Mouse (Mus musculus) liver, embryonic 14.5 days (tissue): ENCODE measurements around the gene Myom1. TPM values are rescaled to one million over a fixed set of nuclear protein-coding genes. Genes with fewer than 3 reads are reported as not detected.
A peak's percentile ranks its signal among the peaks of the same experiment; 100 is the strongest.

Source experiments
- ATAC-seq: fragments of 200-750 bp; cut with Nextera tagmentation; 2 replicates; pipeline ENCODE4 v1.8.0; 2017; ENCODE audit warnings: moderate number of reproducible peaks, mild to moderate bottlenecking, moderate library complexity; ENCODE audit not compliant: insufficient read depth
- DNase-seq, 3 experiments: peaks; one replicate each; pipeline ENCODE4 v3.0.0-alpha.2; 2012 to 2013; ENCODE audit warnings: low read depth in 3 of 3, low spot score in 3 of 3
- H3K27ac ChIP-seq: fragments of 300-500 bp; sonication (generic); 2 replicates; pipeline ENCODE4 v1.5.1; 2014; ENCODE audit warnings: moderate library complexity, mild to moderate bottlenecking, control low read depth, inconsistent platforms
- H3K27me3 ChIP-seq: fragments of 300-500 bp; sonication (generic); 2 replicates; pipeline ENCODE4 v1.6.1; 2014; ENCODE audit warnings: mild to moderate bottlenecking, low read length, moderate library complexity; ENCODE audit not compliant: control insufficient read depth, insufficient read depth
- H3K36me3 ChIP-seq: fragments of 300-500 bp; sonication (generic); replicated peaks from 2 replicates; pipeline ENCODE4 v1.6.1; 2014; ENCODE audit warnings: low read depth; ENCODE audit not compliant: control insufficient read depth, insufficient read depth
- H3K4me1 ChIP-seq, 2 experiments: fragments of 200-500 bp in 1 of 2; fragments of 300-500 bp in 1 of 2; sonication (generic) in 1 of 2; replicated peaks; 2 replicates each; pipeline ENCODE4 v1.6.1; 2012 to 2014; ENCODE audit warnings: antibody characterized with exemption in 1 of 2, inconsistent platforms in 1 of 2, low read length in 1 of 2; ENCODE audit not compliant: control insufficient read depth in 2 of 2, insufficient read depth in 2 of 2
- H3K4me2 ChIP-seq: fragments of 300-500 bp; sonication (generic); 2 replicates; pipeline ENCODE4 v1.6.1; 2014; ENCODE audit warnings: low read depth, mild to moderate bottlenecking, control low read depth, moderate library complexity
- H3K4me3 ChIP-seq, 2 experiments: fragments of 200-500 bp in 1 of 2; fragments of 300-500 bp in 1 of 2; sonication (generic) in 1 of 2; 2 replicates each; pipeline ENCODE4 v1.5.1; 2012 to 2014; ENCODE audit warnings: low read depth in 2 of 2, low read length in 2 of 2, mild to moderate bottlenecking in 2 of 2, control low read depth in 1 of 2, inconsistent platforms in 1 of 2, moderate library complexity in 1 of 2; ENCODE audit not compliant: insufficient read depth in 1 of 2
- H3K9ac ChIP-seq: fragments of 300-500 bp; sonication (generic); replicated peaks from 2 replicates; pipeline ENCODE4 v1.6.1; 2014; ENCODE audit warnings: mild to moderate bottlenecking, control low read depth, moderate library complexity
- H3K9me3 ChIP-seq: fragments of 300-500 bp; sonication (generic); 2 replicates; pipeline ENCODE4 v1.6.1; 2016; ENCODE audit warnings: low read length, mixed read lengths; ENCODE audit not compliant: control insufficient read depth
- CTCF ChIP-seq: IDR thresholded peaks from 2 replicates; pipeline ENCODE4 v1.5.1; 2016; ENCODE audit warnings: antibody characterized with exemption, low read depth, control low read depth
- EP300 ChIP-seq: IDR thresholded peaks from 2 replicates; pipeline ENCODE4 v1.6.1; 2016; ENCODE audit warnings: antibody characterized with exemption, low read depth
- WGBS: fragments of 180-500 bp; shearing (Covaris S2); extraction: QIAGEN DNeasy Blood & Tissue Kit; methylation state at CpG from one replicate; pipeline ENCODE4 v1.1.7; 2014; ENCODE audit not compliant: insufficient replicate concordance; 5-methylcytosine and 5-hydroxymethylcytosine counted together
- polyA plus RNA-seq, 2 experiments: library from polyadenylated mRNA; depleted of rRNA in 1 of 2; stranded (reverse) in 1 of 2; unstranded in 1 of 2; fragments of >200 nt; fragmentation: Nextera tagmentation in 1 of 2; extraction: Ambion mirVana in 1 of 2; gene quantifications; 2 replicates each; pipeline versions ENCODE4 v1.2.1 to v1.2.3; 2012 to 2014

Gene Myom1
- polyA plus RNA-seq, 2 experiments = 1.6 to 2.6 TPM

DNA sequence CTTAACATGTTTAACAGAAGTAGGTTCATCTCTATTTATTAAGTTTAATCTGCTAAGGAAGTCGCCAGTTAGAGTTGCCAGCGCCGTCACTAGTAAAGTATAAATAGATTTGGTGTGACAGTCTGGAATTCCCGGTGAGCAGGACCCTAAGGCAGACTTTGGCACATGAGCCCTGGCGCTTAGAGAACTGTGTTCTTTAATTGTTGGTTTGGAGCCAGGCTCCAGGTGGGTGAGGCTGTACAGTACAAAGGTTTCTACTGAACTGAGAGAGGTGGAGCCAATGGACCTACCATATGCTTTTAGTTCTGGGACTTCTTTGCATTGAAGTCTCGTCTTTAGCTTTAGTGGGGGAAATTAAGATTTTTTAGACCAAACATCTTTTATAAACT is 94.8 kb downstream of the Myom1 start:
- no peaks in the 10 kb centered on the region for H3K9me3 ChIP-seq
- H3K36me3 ChIP-seq = no peaks in the 10 kb centered on the region
- no peaks in the 10 kb centered on the region; a peak in 1 of 4 replicates for H3K4me1 ChIP-seq
- H3K27ac ChIP-seq = no peak overlapping the region
- 72% methylated on average over 6 of the region's 6 CpGs for WGBS
- no peak overlapping the region for H3K9ac ChIP-seq
- no peak overlapping the region for H3K4me3 ChIP-seq
- no peak overlapping the region for H3K4me2 ChIP-seq
- 0 out of 2 replicates have a peak, but pooled peaks have one; percentile 18 for ATAC-seq
- TF ChIP-seq EP300 (no peak), CTCF (no peak)
- no peaks in the 10 kb centered on the region for H3K27me3 ChIP-seq
- no peak for DNase-seq

DNA sequence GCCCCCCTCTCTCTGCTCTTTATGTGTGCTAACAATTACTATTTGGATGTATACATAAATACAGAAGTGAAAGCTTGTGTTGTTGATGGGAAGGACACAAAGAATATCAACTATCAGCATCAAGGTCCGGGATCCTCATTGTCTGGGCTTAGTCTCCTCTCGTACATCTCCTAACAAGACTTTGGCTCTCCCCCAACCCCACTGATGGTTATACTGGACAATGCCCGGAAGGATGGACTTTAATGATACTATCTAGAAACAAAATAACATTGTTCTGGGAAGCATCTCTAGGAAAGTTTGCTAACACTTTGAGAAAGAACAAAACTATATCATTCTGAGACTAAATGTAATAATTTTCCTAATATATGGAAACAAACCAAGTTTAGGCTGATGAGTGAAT is 96.2 kb downstream of the Myom1 start:
- peaks cover 0 to 7% of the 10 kb centered on the region in 2 experiments; a peak in 2 of 4 replicates for H3K4me1 ChIP-seq
- WGBS = 72% methylated on average over 3 of the region's 3 CpGs
- no peaks in the 10 kb centered on the region for H3K27me3 ChIP-seq
- no peaks in the 10 kb centered on the region for H3K9me3 ChIP-seq
- H3K27ac ChIP-seq = no peak overlapping the region
- no peak overlapping the region for H3K9ac ChIP-seq
- no peak overlapping the region for H3K4me3 ChIP-seq
- H3K36me3 ChIP-seq = no peaks in the 10 kb centered on the region
- DNase-seq = no peak
- no peak overlapping the region for H3K4me2 ChIP-seq
- ATAC-seq = no peak
- TF ChIP-seq CTCF = no peak
- no peak for TF ChIP-seq EP300

DNA sequence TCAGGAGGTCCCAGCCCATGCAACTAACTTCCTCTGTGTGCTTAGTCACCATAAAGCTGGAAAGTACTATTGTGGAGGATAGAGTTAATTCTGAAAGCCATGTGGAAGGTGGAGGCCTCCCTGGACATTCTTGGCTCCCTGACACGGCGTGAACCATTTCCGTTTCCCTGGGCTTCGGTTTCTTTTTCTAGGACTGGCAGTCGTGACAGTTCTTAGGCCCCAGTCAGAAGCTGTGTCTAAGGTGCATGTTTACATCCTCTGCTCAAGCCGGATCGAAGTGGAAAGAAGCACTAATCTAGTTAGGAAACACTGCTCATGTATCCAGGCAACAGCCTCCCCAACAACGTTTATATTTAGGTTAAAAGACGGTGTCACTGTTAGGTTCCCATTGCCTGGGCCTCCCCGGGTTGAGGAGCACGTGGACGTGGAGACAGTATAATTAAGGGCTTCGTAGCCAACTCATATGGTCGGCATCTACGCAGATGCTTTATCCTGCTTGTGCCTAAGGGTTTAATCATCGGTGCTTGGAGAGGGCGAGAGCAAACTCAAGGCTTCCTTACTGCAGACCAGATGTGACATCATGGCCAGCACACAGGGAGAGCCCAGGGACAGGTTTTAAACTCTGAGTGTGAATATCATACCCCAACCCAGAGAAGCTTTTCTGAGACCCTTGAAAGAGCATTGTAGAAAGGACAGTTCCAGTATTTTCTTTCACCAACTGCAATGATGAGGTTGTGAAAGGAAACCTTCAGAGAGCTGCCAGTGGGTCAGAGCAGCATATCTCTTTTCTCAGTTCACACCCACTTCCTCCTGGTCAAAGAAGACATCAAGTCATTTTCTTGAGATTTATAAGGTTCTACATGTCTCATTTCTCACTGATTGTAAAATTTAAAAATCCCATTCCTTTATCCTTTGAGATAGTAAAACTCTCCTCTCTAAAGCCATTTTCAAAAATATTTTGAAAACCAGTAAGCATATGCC is 100.4 kb downstream of the Myom1 start:
- 54% methylated on average over 17 of the region's 17 CpGs for WGBS
- Histone ChIP-seq H3K9me3 (no peaks in the 10 kb centered on the region), H3K27ac (no peak overlapping the region), H3K27me3 (no peaks in the 10 kb centered on the region), H3K4me2 (no peak overlapping the region), H3K36me3 (no peaks in the 10 kb centered on the region), H3K9ac (no peak overlapping the region), H3K4me1 (peaks cover 0 to 7% of the 10 kb centered on the region in 2 experiments; a peak in 2 of 4 replicates), H3K4me3 (no peak overlapping the region)
- ATAC-seq (no peak), DNase-seq (no peak)
- TF ChIP-seq CTCF = no peak
- TF ChIP-seq EP300 = no peak

DNA sequence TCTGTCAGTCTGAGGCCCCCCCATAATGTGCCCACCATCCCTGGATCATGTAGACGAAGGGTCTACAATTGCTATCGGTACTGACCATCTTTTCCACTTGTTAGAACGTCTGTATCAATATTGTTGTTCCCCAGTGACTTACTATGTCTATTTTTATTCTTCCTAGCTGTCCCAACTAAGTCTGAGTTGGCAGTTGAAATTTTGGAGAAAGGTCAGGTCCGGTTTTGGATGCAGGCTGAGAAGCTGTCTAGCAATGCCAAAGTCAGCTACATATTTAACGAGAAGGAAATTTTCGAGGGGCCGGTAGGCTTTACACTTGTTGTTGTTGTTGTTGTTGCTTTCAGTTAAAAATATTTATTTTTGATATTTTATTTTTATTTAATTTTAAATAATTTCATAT is 102.9 kb downstream of the Myom1 start:
- ATAC-seq (no peak), DNase-seq (no peak)
- Histone ChIP-seq H3K36me3 (no peaks in the 10 kb centered on the region), H3K4me1 (peaks cover 0 to 7% of the 10 kb centered on the region in 2 experiments; a peak in 2 of 4 replicates), H3K4me2 (no peak overlapping the region), H3K27ac (no peak overlapping the region), H3K27me3 (no peaks in the 10 kb centered on the region), H3K9ac (no peak overlapping the region), H3K9me3 (no peaks in the 10 kb centered on the region), H3K4me3 (no peak overlapping the region)
- 78% methylated on average over 7 of the region's 7 CpGs for WGBS
- no peak for TF ChIP-seq EP300
- TF ChIP-seq CTCF = no peak

DNA sequence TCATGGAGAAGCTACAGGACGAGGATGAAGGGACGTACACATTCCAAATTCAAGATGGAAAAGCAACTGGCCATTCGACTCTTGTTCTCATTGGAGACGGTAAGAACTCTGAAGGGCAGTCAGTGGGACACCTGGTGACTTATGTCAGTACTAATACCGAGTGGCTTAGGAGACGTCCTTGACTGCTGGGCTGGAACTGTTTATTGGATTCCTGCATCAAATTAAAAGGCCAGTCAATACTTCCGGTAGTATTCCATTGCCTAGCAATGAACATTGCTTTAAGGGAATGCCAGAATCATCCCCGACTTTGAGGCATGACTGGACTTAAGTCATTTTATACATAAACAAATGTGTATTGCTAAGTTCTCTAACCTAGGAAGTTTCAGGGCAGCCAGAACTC is 103.8 kb downstream of the Myom1 start:
- Histone ChIP-seq H3K9ac (no peak overlapping the region), H3K27me3 (no peaks in the 10 kb centered on the region), H3K9me3 (no peaks in the 10 kb centered on the region), H3K4me1 (peaks cover 0 to 7% of the 10 kb centered on the region in 2 experiments; a peak in 2 of 4 replicates), H3K27ac (no peak overlapping the region), H3K4me3 (no peak overlapping the region), H3K4me2 (no peak overlapping the region), H3K36me3 (no peaks in the 10 kb centered on the region)
- WGBS = 75% methylated on average over 8 of the region's 8 CpGs
- no peak for DNase-seq
- ATAC-seq = no peak
- TF ChIP-seq EP300 (no peak), CTCF (no peak)
